ENCODE assay signal across 9 mouse cellular contexts in genomic region chr3:94260598-94260997, GRCm38 (mm10). TPM values are rescaled to one million over a fixed set of nuclear protein-coding genes. Genes with fewer than 3 reads are reported as not detected.
DNase-seq lines count a peak whose midpoint lies in the region; ATAC-seq and TF ChIP-seq lines count a peak whose summit lies in the region.
"Had no signal": no experiment of that assay in that cellular context is flagged by ENCODE, and none has a peak within 500 bp of the region (broad histone marks: within the 10 kb centered on the region; RNA-seq: fewer than 3 reads in every experiment).

No protein-coding gene starts in this region.

- no peaks in the 10 kb centered on the region for H3K79me2 ChIP-seq in liver, adult 2 months (ENCODE audit: control insufficient read depth, insufficient read depth, low read length)

- TF ChIP-seq POLR2A in cerebellum, adult 2 months (IDR thresholded peaks at IDR 0.05; ENCODE audit: borderline replicate concordance, insufficient read depth, low read length): no peak
- no peak for TF ChIP-seq POLR2A in liver, adult 2 months (IDR thresholded peaks at IDR 0.05; ENCODE audit: extremely low read depth, insufficient read depth, low read length)

- H3K4me2 ChIP-seq in liver, embryonic 11.5 days: no peak overlapping the region
- H3K4me2 ChIP-seq in midbrain, embryonic 14.5 days (ENCODE audit: low read length): no peak overlapping the region

- no peaks in the 10 kb centered on the region for H3K27me3 ChIP-seq in cerebellum, adult 2 months (ENCODE audit: control insufficient read depth, insufficient read depth, low read length)
- H3K27me3 ChIP-seq in liver, adult 2 months (ENCODE audit: control insufficient read depth, insufficient read depth, low read length): no peaks in the 10 kb centered on the region
- no peaks in the 10 kb centered on the region for H3K27me3 ChIP-seq in liver, embryonic 11.5 days (replicated peaks; ENCODE audit: control insufficient read depth, insufficient read depth, low read length)
- no peaks in the 10 kb centered on the region for H3K27me3 ChIP-seq in midbrain, embryonic 14.5 days (ENCODE audit: control insufficient read depth, insufficient read depth, low read length)

- no peak for DNase-seq in cerebellum, adult 2 months
- DNase-seq in cerebellum, adult 11-12 months: no peak
- peak; percentile 21 for DNase-seq in liver, adult 2 months (ENCODE audit: extremely low read depth, low read depth, low spot score)
- DNase-seq in liver, embryonic 11.5 days (ENCODE audit: low spot score): no peak
- DNase-seq in embryo, embryonic 10.5 days (ENCODE audit: low spot score): peak; percentile 55
- DNase-seq in midbrain, embryonic 14.5 days: peak; percentile 70
- no peak for DNase-seq in spleen, adult 12 weeks (ENCODE audit: low spot score)
- DNase-seq in urinary bladder, postnatal 10 days (ENCODE audit: low spot score): no peak

- H3K4me3 ChIP-seq in cerebellum, adult 2 months (replicated peaks; ENCODE audit: insufficient read depth, low read depth, low read length): no peak overlapping the region
- H3K4me3 ChIP-seq in liver, adult 2 months (ENCODE audit: insufficient read depth, low read depth, low read length): no peak overlapping the region
- H3K4me3 ChIP-seq in liver, embryonic 11.5 days (ENCODE audit: low read depth, low read length): no peak overlapping the region
- no peak overlapping the region for H3K4me3 ChIP-seq in midbrain, embryonic 14.5 days (replicated peaks; ENCODE audit: low read depth, low read length)

- WGBS in cerebellum, adult 2 months: 45% methylated on average over 6 of the region's 6 CpGs
- 44% methylated on average over 6 of the region's 6 CpGs for WGBS in liver, adult 2 months
- 45% methylated on average over 6 of the region's 6 CpGs for WGBS in liver, embryonic 11.5 days
- 50% methylated on average over 6 of the region's 6 CpGs for WGBS in midbrain, embryonic 14.5 days

- TF ChIP-seq CTCF in cerebellum, adult 2 months (IDR thresholded peaks at IDR 0.05; ENCODE audit: borderline replicate concordance, insufficient read depth, low read depth, low read length): peak; percentile 7; the same call in 1 of the 2 replicates
- peak; percentile 21; the same call in 1 of the 2 replicates for TF ChIP-seq CTCF in liver, adult 2 months (IDR thresholded peaks at IDR 0.05; ENCODE audit: low read depth, low read length)

- H3K9me3 ChIP-seq in liver, embryonic 11.5 days (ENCODE audit: control insufficient read depth, low read length): no peaks in the 10 kb centered on the region
- H3K9me3 ChIP-seq in midbrain, embryonic 14.5 days (ENCODE audit: control insufficient read depth, low read length): no peaks in the 10 kb centered on the region

- H3K4me1 ChIP-seq in cerebellum, adult 2 months (ENCODE audit: control insufficient read depth, insufficient read depth, low read length): no peaks in the 10 kb centered on the region
- H3K4me1 ChIP-seq in liver, adult 2 months (ENCODE audit: control insufficient read depth, insufficient read depth, low read length): no peaks in the 10 kb centered on the region
- H3K4me1 ChIP-seq in liver, embryonic 11.5 days (replicated peaks; ENCODE audit: control insufficient read depth, insufficient read depth, low read length): no peaks in the 10 kb centered on the region
- no peaks in the 10 kb centered on the region for H3K4me1 ChIP-seq in midbrain, embryonic 14.5 days (ENCODE audit: control insufficient read depth, insufficient read depth, low read length)

- H3K27ac ChIP-seq in cerebellum, adult 2 months (ENCODE audit: insufficient read depth, low read length): no peak overlapping the region
- H3K27ac ChIP-seq in liver, adult 2 months (replicated peaks; ENCODE audit: insufficient read depth, low read depth, low read length): no peak overlapping the region
- H3K27ac ChIP-seq in liver, embryonic 11.5 days (ENCODE audit: low read depth, low read length): no peak overlapping the region
- H3K27ac ChIP-seq in midbrain, embryonic 14.5 days (replicated peaks; ENCODE audit: low read depth, low read length): no peak overlapping the region

- no peak for ATAC-seq in liver, embryonic 11.5 days (replicated peaks; ENCODE audit: low FRiP score)
- no peak; the same call in 1 of the 2 replicates for ATAC-seq in midbrain, embryonic 14.5 days (ENCODE audit: low FRiP score, low TSS enrichment)

- H3K9ac ChIP-seq in liver, adult 2 months (ENCODE audit: low read depth, low read length): no peak overlapping the region
- H3K9ac ChIP-seq in liver, embryonic 11.5 days (ENCODE audit: low read depth, low read length): no peak overlapping the region
- no peak overlapping the region for H3K9ac ChIP-seq in midbrain, embryonic 14.5 days (replicated peaks; ENCODE audit: low read length)

- no peaks in the 10 kb centered on the region for H3K36me3 ChIP-seq in liver, adult 2 months (ENCODE audit: control insufficient read depth, insufficient read depth, low read length)
- H3K36me3 ChIP-seq in liver, embryonic 11.5 days (ENCODE audit: control insufficient read depth, insufficient read depth, low read length): no peaks in the 10 kb centered on the region
- H3K36me3 ChIP-seq in midbrain, embryonic 14.5 days (ENCODE audit: control insufficient read depth, insufficient read depth, low read length): no peaks in the 10 kb centered on the region

RNA-seq across cellular contexts. Expression of gene Gm4778, which starts 3.2 kb away (rescaled TPM):
- polyA plus RNA-seq in cerebellum, adult 2 months (2012; rRNA removed): not detected in 2 replicates
- total RNA-seq in liver, adult 2 months (2014; rRNA removed): not detected in 2 replicates
- not detected in 2 replicates for polyA plus RNA-seq in liver, adult 2 months (2012; rRNA removed)
- not detected in 2 replicates for polyA plus RNA-seq in liver, embryonic 11.5 days (2014; fragmentation: Nextera tagmentation; extraction: Ambion mirVana)
- polyA plus RNA-seq in midbrain, embryonic 14.5 days (2014; fragmentation: Nextera tagmentation; extraction: Ambion mirVana): not detected in 2 replicates
- total RNA-seq: heart, postnatal 10 days had no signal

RNA-seq across cellular contexts. Expression of gene Them4, which starts 49.3 kb away (rescaled TPM):
- 33.6 and 33.8 TPM in 2 replicates for polyA plus RNA-seq in cerebellum, adult 2 months (2012; rRNA removed)
- total RNA-seq in liver, adult 2 months (2014; rRNA removed): 14.2 and 15.6 TPM in 2 replicates
- 3.9 and 4.6 TPM in 2 replicates for polyA plus RNA-seq in liver, adult 2 months (2012; rRNA removed)
- 4.7 and 6.2 TPM in 2 replicates for polyA plus RNA-seq in liver, embryonic 11.5 days (2014; fragmentation: Nextera tagmentation; extraction: Ambion mirVana)
- 57.5 and 59.7 TPM in 2 replicates for polyA plus RNA-seq in midbrain, embryonic 14.5 days (2014; fragmentation: Nextera tagmentation; extraction: Ambion mirVana)

Comparison
In these comparisons a context has a peak if more than half of its experiments do, and no peak if none do; other contexts are left out.
1. DNase-seq: peak in liver, adult 2 months (single experiment), embryo, embryonic 10.5 days (single experiment) and midbrain, embryonic 14.5 days (single experiment); none in cerebellum, adult 2 months (0 of 2), cerebellum, adult 11-12 months (single experiment), liver, embryonic 11.5 days (single experiment), spleen, adult 12 weeks (single experiment) and urinary bladder, postnatal 10 days (single experiment).